Mouse (Mus musculus) hindbrain, embryonic 12.5 days (tissue): ENCODE measurements around the gene Mcm3. TPM values are rescaled to one million over a fixed set of nuclear protein-coding genes. Genes with fewer than 3 reads are reported as not detected.

ENCODE experiments used
- ATAC-seq: fragments of 200-750 bp; cut with Nextera tagmentation; 2 replicates; pipeline ENCODE4 v1.8.0; 2017; ENCODE audit warnings: moderate TSS enrichment; ENCODE audit not compliant: low FRiP score
- H3K27ac ChIP-seq: fragments of 300-500 bp; sonication (generic); 2 replicates; pipeline ENCODE4 v1.5.1; 2016; ENCODE audit warnings: mild to moderate bottlenecking
- H3K27me3 ChIP-seq: fragments of 300-500 bp; sonication (generic); 2 replicates; pipeline ENCODE4 v1.6.1; 2016; ENCODE audit warnings: mild to moderate bottlenecking
- H3K36me3 ChIP-seq: fragments of 300-500 bp; sonication (generic); 2 replicates; pipeline ENCODE4 v1.6.1; 2016; ENCODE audit warnings: mild to moderate bottlenecking
- H3K4me1 ChIP-seq: fragments of 300-500 bp; sonication (generic); 2 replicates; pipeline ENCODE4 v1.6.1; 2016
- H3K4me2 ChIP-seq: fragments of 300-500 bp; sonication (generic); replicated peaks from 2 replicates; pipeline ENCODE4 v1.6.1; 2016; ENCODE audit warnings: mild to moderate bottlenecking
- H3K4me3 ChIP-seq: fragments of 300-500 bp; sonication (generic); 2 replicates; pipeline ENCODE4 v1.5.1; 2016; ENCODE audit warnings: mild to moderate bottlenecking
- H3K9ac ChIP-seq: fragments of 300-500 bp; sonication (generic); 2 replicates; pipeline ENCODE4 v1.6.1; 2016; ENCODE audit warnings: mild to moderate bottlenecking, moderate library complexity
- H3K9me3 ChIP-seq: fragments of 300-500 bp; sonication (generic); replicated peaks from 2 replicates; pipeline ENCODE4 v1.6.1; 2016; ENCODE audit warnings: mild to moderate bottlenecking
- WGBS: fragments of 180-500 bp; shearing (Covaris S2); methylation state at CpG from one replicate; pipeline ENCODE4 v1.1.7; 2016; 5-methylcytosine and 5-hydroxymethylcytosine counted together
- polyA plus RNA-seq: library from polyadenylated mRNA; unstranded; fragments of >200 nt; fragmentation: Nextera tagmentation; extraction: Ambion mirVana; gene quantifications from 2 replicates; pipeline ENCODE4 v1.2.1, GENCODE M21; 2016

Mcm3 gene
- polyA plus RNA-seq = 80.7 and 88.6 TPM in 2 replicates

DNA sequence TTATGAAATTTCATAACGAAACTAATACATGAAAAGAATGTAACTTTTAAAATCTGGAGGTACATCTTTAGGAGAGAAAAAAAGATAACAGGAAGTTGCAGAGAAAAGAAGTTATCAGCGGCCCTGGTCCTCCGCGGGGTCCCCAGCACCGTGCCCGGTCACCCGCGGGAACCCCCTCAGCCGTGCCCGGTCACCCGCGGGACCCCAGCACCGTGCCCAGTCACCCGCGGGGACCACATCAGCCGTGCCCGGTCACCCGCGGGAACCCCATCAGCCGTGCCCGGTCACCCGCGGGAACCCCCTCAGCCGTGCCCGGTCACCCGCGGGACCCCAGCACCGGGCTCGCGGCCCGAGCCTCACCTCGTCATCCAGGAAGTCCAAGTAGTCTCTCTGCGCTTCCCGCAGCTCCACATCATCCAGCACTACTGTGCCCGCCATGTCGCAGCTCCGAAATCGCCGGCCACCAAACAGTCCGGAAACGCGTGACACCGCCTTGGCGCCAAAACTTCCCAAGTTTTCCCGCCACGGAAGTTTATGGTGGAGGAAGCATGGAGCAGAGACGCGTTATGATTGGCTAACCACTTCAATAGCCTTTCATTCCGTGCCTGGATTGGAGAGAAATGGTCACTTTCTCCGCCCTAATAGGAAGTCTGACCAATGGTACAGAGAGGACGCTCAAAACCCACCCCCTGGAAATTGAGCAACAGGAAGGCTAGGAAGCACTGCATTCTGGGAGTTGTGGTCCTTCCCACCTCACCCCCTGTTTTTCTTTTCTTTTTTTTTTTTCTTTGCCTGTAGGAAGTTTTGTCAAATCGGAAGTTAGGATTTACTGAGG is at the start of gene Mcm3:
Gene Mcm3, minus strand, starts transcription at position 542 of the 835 bp plus-strand sequence.
- peak; percentile 100 for ATAC-seq
- H3K9ac ChIP-seq = peak within 1 kb of the TSS; percentile 65
- no peak within 1 kb of the TSS for H3K27ac ChIP-seq
- WGBS = under 1% methylated on average over 52 of the region's 52 CpGs
- no peaks in the 10 kb centered on the region for H3K9me3 ChIP-seq
- peaks cover 10% of the 10 kb centered on the region for H3K4me1 ChIP-seq
- peak within 1 kb of the TSS; percentile 69 for H3K4me3 ChIP-seq
- H3K36me3 ChIP-seq = peaks cover 23% of the 10 kb centered on the region
- H3K27me3 ChIP-seq = no peaks in the 10 kb centered on the region
- H3K4me2 ChIP-seq = peak within 1 kb of the TSS; percentile 80

DNA sequence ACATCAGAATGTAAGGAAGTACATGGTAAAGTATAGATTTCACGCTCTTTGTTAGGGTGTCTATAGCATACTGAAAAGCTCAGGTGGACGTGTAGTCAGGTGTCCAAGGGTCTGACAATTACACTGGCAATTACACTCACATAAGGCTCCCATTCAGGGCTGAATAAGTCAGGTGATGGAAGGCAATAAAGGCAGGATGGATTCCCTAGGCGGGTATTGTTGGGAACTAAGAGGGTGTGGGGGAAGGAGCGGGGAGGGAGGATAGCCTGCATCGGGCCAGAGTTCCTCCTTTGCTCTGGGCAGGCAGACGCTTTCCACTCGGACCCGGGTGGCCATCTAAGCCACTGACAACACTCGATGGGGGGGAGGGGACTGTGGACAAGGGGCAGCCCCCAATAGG is 47.9 kb upstream of the Mcm3 start:
- Histone ChIP-seq H3K4me1 (peaks cover 13% of the 10 kb centered on the region), H3K4me3 (no peak overlapping the region), H3K27me3 (no peaks in the 10 kb centered on the region), H3K27ac (peak overlapping the region; percentile 83), H3K4me2 (peak overlapping the region; percentile 27; the same call in 1 of the 2 replicates), H3K36me3 (no peaks in the 10 kb centered on the region), H3K9ac (no peak overlapping the region), H3K9me3 (no peaks in the 10 kb centered on the region)
- ATAC-seq = peak; percentile 53
- 34% methylated on average over 9 of the region's 9 CpGs for WGBS

DNA sequence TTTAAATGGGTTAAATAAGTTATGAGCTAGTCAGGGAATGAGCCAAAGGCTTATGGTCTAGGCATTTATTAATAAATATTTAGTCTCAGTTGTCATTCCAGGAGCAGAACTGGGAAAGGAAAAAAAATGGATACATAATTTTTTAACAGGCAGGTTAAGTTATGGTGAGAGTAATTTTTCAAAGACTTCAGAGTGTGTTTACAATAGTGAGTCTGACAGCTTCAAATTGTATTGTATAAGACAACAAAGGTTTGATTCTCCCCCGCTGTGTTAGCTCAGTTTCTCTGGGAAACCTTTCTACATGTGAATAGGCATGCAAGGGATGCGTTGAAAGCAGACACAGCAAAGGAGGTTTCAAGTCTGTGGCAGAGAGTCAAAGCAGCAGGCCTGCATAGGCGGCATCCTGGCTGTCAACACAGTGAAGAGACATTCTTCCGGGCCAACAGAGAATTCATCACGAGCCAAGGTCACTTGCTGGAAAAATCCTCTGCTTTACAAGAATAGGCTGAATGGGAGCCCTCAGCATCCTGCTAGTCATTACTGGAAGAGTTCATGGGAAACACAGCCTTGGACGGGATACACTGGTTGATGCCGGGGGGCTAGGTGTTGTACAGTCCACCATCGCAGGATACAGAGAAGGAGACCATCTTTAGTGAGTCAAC is 47.3 kb upstream of the Mcm3 start:
- H3K4me1 ChIP-seq = peaks cover 13% of the 10 kb centered on the region
- no peak overlapping the region for H3K9ac ChIP-seq
- 20% methylated on average over 8 of the region's 8 CpGs for WGBS
- H3K4me3 ChIP-seq = no peak overlapping the region
- peak; percentile 91 for ATAC-seq
- H3K36me3 ChIP-seq = no peaks in the 10 kb centered on the region
- H3K27me3 ChIP-seq = no peaks in the 10 kb centered on the region
- H3K9me3 ChIP-seq = no peaks in the 10 kb centered on the region
- no peak overlapping the region for H3K4me2 ChIP-seq
- H3K27ac ChIP-seq = peak overlapping the region; percentile 83

DNA sequence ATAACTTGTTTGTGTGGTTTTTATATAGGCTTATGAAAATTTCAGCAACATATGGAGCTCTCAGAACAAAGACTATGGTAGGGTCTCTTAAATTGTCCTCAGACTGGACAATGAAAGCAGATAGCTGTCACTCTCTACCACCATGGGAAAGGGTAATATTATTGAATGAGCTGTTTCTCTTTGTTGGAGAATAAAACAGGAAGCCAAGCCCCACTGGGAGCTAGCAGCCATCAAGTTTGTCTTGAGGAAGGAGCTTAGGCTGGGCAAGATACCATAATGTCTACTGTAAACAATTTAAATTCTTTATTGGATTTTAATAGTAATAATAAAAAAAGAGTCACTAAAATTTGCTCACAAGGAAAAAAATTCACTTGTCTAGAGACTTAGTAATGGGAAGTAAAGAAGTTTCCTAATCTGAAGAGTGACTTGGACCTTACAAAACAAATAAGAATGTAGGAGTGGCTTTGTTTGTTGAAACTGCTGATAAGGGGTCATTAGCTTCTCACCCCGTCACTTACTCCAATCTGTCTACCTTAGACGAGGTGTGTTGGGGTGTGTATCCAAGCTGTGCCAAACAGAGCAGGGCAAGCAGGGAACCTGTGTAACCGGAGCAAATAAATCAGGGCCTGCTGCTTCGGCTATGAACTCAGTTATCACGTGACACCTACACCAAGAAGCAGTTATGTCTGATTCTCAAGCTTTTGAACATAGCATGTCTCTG is 43.5 kb upstream of the Mcm3 start:
- Histone ChIP-seq H3K27me3 (no peaks in the 10 kb centered on the region), H3K36me3 (no peaks in the 10 kb centered on the region), H3K4me1 (peaks cover 13% of the 10 kb centered on the region), H3K9me3 (no peaks in the 10 kb centered on the region), H3K27ac (no peak overlapping the region), H3K9ac (no peak overlapping the region), H3K4me2 (no peak overlapping the region), H3K4me3 (no peak overlapping the region)
- ATAC-seq = no peak
- 73% methylated on average over 5 of the region's 5 CpGs for WGBS

DNA sequence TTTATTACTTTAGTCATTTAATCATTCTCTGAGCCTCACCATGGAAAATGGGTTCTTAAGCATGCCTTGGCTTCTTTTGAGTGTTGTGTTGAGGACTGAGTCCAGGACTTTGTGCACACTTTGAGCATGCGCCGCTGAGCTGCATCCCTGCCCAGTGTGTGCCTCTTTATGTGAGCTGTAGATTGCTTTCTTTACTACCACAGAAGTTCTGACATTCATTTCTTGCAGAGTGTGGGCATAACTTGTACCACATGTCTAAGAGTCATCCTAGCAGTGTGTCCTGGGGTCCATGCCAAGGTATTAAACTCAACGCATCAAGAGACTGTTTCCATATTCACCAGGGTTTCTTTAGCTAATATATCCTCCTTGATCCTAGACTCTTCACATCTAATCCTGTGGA is 41.8 kb upstream of the Mcm3 start:
- WGBS = 86% methylated on average over 3 of the region's 3 CpGs
- no peaks in the 10 kb centered on the region for H3K4me1 ChIP-seq
- no peak overlapping the region for H3K9ac ChIP-seq
- H3K27ac ChIP-seq = no peak overlapping the region
- H3K27me3 ChIP-seq = no peaks in the 10 kb centered on the region
- no peaks in the 10 kb centered on the region for H3K36me3 ChIP-seq
- H3K4me3 ChIP-seq = no peak overlapping the region
- no peak overlapping the region for H3K4me2 ChIP-seq
- H3K9me3 ChIP-seq = no peaks in the 10 kb centered on the region
- no peak for ATAC-seq

DNA sequence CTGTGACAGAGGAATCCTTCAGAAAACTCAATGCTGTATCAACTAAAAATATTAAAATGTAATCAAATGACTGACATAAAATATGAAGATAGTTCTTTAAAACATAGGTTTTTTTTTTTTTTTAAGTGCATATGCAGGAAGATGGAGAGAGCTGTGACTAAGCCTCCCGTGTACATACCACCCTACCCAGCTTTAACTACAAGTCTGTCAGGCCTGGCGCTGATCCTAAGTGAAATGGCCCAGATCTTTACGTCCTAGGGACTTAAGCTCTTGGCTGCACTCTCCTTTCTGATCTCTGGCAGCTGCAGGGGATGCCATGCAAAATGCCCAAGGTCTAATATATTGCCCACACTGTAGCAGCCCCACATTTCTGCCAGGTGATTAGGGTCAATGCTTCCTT is 40.7 kb upstream of the Mcm3 start:
- no peak for ATAC-seq
- WGBS = 88% methylated on average over 3 of the region's 3 CpGs

DNA sequence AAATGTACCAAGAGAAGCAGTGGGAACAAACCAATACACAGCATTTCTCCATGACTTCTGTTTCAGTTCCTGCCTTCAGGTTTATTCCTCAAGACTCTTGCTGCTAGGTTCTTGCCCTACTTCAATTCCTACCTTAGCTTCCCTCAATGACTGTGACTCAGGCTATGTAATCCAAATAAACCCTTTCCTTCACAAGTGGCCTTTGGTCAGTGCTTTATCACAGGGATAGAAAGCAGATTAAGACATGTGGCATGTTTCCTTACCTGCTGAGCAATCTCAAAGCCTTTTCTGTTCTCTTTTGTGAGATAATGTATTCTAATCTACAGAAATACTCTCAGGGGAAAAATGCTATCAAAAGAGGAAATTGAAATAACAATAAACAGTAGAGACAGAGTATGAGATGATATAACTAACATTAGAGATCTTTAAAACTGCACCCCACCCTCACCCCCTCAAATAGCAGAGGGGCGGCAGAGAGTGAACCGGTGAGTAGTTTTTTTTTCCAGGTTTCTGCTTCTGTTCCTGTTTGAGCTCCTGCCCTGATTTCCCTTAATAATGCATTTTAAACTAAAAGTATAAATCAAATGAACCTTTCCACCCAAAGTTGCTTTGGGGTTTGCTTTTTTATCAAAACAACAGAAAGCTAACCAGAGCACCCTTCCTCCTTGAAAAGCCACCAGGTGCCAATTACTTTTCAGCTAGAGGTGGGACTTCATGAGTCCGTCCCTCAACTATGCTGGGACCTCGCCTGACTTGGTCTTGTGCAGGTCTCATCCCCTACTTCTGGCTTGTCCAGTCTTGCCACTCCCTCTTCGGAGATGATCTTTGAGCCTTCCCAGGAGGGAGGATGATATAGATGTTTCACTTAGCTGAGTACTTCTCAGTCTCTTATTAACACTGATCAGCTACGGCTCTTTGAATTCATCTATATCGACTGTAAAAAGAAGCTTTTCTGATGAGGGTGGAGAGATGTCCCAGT is 37.1 kb upstream of the Mcm3 start:
- no peak overlapping the region for H3K27ac ChIP-seq
- H3K4me3 ChIP-seq = no peak overlapping the region
- H3K9me3 ChIP-seq = no peaks in the 10 kb centered on the region
- no peaks in the 10 kb centered on the region for H3K27me3 ChIP-seq
- H3K4me1 ChIP-seq = no peaks in the 10 kb centered on the region
- WGBS = 90% methylated on average over 7 of the region's 7 CpGs
- no peak overlapping the region for H3K4me2 ChIP-seq
- no peak for ATAC-seq
- no peaks in the 10 kb centered on the region for H3K36me3 ChIP-seq
- H3K9ac ChIP-seq = no peak overlapping the region

More for the DNA sequence above, 40.7 kb upstream of the Mcm3 start:
- Histone ChIP-seq H3K9ac (no peak overlapping the region), H3K36me3 (no peaks in the 10 kb centered on the region), H3K4me2 (no peak overlapping the region), H3K4me3 (no peak overlapping the region), H3K9me3 (no peaks in the 10 kb centered on the region), H3K4me1 (no peaks in the 10 kb centered on the region), H3K27me3 (no peaks in the 10 kb centered on the region), H3K27ac (no peak overlapping the region)

DNA sequence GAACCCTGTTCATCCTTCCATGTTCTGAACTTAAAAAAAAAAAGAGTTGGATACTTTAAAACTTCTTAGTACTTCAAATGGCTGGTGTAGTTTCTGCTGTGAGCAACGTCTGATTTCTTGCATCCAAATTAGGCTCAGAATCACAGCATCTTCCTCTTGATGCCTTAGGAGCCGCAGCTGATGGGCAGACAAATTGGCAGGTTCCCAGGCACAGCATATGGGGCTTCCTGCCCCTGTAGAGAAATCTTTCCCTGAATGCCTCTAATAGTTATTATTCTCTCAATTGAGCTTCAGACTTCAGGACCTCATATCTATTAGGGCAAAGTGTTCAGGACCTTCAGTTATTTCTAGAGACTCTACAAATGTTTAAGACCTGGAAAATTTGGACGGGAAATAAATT is 19.8 kb upstream of the Mcm3 start:
- Histone ChIP-seq H3K27ac (no peak overlapping the region), H3K4me1 (no peaks in the 10 kb centered on the region), H3K4me2 (no peak overlapping the region), H3K9ac (no peak overlapping the region), H3K36me3 (no peaks in the 10 kb centered on the region), H3K4me3 (no peak overlapping the region), H3K27me3 (no peaks in the 10 kb centered on the region), H3K9me3 (no peaks in the 10 kb centered on the region)
- no peak for ATAC-seq
- WGBS = 83% methylated on average over 3 of the region's 3 CpGs

DNA sequence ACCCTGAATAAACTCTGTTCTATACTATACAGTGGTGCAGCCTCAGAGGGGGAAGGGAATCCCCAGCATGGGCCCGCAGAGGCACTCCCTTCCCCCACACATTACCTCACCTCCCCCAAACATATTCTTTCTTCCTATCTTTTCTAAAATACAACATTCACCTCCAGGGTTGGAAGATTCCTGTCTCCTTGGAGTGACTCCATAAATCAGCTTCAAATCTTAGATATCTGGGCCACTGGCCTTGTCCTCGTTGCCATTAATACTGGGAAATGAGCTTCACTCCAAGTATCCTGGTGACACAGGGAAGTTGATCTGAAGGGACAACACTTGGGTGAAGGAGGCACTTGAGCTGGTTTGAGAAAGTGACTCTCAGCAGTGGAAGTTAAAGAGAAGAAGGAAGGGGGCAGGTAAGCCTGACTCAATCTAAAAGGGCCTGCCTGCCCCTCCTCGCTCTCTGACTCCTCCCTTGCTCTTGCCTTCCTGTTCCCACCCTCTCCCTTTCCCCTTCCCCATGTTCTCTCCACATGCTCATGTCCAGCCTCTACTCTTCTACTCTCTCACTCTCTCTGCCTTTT is 16.5 kb upstream of the Mcm3 start:
- no peaks in the 10 kb centered on the region for H3K36me3 ChIP-seq
- no peaks in the 10 kb centered on the region for H3K27me3 ChIP-seq
- no peak for ATAC-seq
- H3K9ac ChIP-seq = no peak overlapping the region
- H3K4me1 ChIP-seq = no peaks in the 10 kb centered on the region
- no peak overlapping the region for H3K4me3 ChIP-seq
- no peak overlapping the region for H3K27ac ChIP-seq
- 73% methylated on average over 3 of the region's 3 CpGs for WGBS
- H3K9me3 ChIP-seq = no peaks in the 10 kb centered on the region
- H3K4me2 ChIP-seq = no peak overlapping the region

DNA sequence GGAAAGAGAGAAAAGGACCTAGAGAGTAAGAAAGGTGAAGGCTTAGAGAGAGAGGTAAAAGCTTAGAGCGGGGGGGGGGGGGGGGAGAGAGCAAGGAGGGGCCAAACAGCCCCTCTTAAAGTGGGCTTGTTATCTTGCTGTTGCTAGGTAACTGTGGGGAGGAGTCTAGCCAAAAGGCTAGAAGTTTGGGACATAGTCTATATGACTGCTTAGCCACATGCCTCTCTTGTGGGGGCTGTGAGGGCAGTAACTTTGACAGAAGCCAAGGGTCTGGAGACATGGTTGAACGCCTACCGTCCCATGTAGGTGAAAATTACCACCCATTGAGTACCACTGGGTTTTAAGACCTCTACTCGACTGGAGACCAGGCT is 13.0 kb upstream of the Mcm3 start:
- H3K4me2 ChIP-seq = no peak overlapping the region
- ATAC-seq = no peak

DNA sequence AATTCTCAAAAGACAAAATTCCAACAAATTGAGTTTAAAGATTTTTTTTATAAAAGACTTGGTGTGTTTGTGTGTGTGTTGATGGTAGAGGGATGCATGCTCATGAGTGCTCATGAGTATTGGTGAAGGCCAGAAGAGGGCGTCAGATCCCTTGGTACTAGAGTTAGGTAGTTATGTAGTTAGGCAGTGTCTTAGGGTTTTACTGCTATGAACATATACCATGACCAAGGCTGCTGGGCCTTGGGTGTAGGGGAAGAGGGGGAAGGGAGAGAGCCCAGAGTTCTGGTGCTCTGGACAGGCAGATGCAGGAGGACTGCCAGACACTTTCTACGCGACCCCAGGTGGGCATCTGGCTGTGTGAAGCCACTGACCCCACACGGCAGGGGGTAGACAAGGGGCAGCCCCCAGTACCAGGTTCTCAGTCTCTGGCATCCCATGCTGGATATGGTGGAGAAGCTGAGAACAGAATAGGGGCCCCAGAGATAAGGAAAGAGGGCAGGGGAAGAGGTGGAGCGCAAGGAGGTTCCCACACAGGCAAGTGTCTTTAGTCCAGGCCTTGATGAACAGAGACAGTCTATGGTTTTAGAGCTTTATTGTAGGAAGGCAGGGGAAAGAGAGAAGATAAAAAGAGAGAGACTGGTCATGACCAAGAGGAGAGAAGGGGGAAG is 12.5 kb upstream of the Mcm3 start:
- Histone ChIP-seq H3K4me1 (no peaks in the 10 kb centered on the region), H3K4me3 (no peak overlapping the region), H3K4me2 (no peak overlapping the region), H3K36me3 (no peaks in the 10 kb centered on the region), H3K27me3 (no peaks in the 10 kb centered on the region), H3K9ac (no peak overlapping the region), H3K9me3 (no peaks in the 10 kb centered on the region), H3K27ac (no peak overlapping the region)
- WGBS = 78% methylated on average over 5 of the region's 5 CpGs
- ATAC-seq = no peak

More for the DNA sequence above, 13.0 kb upstream of the Mcm3 start:
- Histone ChIP-seq H3K4me3 (no peak overlapping the region), H3K36me3 (no peaks in the 10 kb centered on the region), H3K27me3 (no peaks in the 10 kb centered on the region), H3K9me3 (no peaks in the 10 kb centered on the region), H3K4me1 (no peaks in the 10 kb centered on the region), H3K27ac (no peak overlapping the region), H3K9ac (no peak overlapping the region)
- 83% methylated on average over 3 of the region's 4 CpGs for WGBS
